Mouse (Mus musculus): ENCODE results near the gene C7. TPM values are rescaled to one million over a fixed set of nuclear protein-coding genes. Genes with fewer than 3 reads are reported as not detected.
A peak's percentile ranks its signal among the peaks of the same experiment; 100 is the strongest.
"Not testable (repeated sequence)": the region's sequence is repeated elsewhere in the genome, so short reads cannot be mapped to it uniquely, and the experiment has no call there.

The C7 gene
- polyA plus RNA-seq, 1 experiment from 2014 or later, result 0.06 TPM

DNA sequence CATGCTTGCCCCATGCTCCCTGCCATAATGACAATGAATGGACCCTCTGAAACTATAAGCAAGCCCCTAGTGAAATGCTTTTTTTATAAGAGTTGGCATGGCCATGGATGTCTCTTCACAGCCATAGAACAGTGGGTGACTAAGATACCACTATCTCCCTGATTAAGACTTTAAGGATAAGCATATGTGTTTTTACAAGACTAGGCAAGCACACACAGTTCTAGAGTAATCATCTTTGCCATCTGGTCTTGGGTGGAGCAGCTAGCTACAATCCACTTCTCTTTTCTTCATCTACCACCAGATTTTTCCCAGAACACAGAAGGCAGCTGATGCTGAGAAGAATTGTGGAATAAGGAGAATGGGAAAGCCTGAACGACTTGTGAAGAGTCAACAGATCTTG, 17.7 kb upstream of the C7 start:
- DNase-seq (ENCODE audit: low spot score), result no peak
- ATAC-seq (ENCODE audit: low FRiP score, low TSS enrichment), result no peak
- no peaks in the 10 kb centered on the region for H3K9me3 ChIP-seq (ENCODE audit: control insufficient read depth, low read length)
- H3K27me3 ChIP-seq (ENCODE audit: control insufficient read depth, insufficient read depth, low read length), result no peaks in the 10 kb centered on the region
- no peak overlapping the region for H3K4me3 ChIP-seq (ENCODE audit: low read depth, low read length)
- 77% methylated on average over 1 of the region's 1 CpGs for WGBS
- H3K4me1 ChIP-seq (replicated peaks; ENCODE audit: control insufficient read depth, insufficient read depth), result no peaks in the 10 kb centered on the region
- H3K36me3 ChIP-seq (ENCODE audit: control insufficient read depth, insufficient read depth, low read length), result no peaks in the 10 kb centered on the region
- TF ChIP-seq CTCF (IDR thresholded peaks at IDR 0.05; ENCODE audit: low read depth) (no peak), EP300 (optimal IDR thresholded peaks at IDR 0.05) (no peak)
- H3K27ac ChIP-seq (replicated peaks), result no peak overlapping the region
- no peak overlapping the region for H3K4me2 ChIP-seq (replicated peaks; ENCODE audit: low read depth)
- no peak overlapping the region for H3K9ac ChIP-seq (ENCODE audit: low read length)

GRCm38 (mm10) chr15:5068801-5069518, 5.4 kb upstream of the C7 start:
- peak; percentile 84 for TF ChIP-seq CTCF (IDR thresholded peaks at IDR 0.05; ENCODE audit: low read depth)
- TF ChIP-seq EP300 (optimal IDR thresholded peaks at IDR 0.05), result no peak
- Histone ChIP-seq H3K9ac (ENCODE audit: low read length) (no peak overlapping the region), H3K27me3 (ENCODE audit: control insufficient read depth, insufficient read depth, low read length) (no peaks in the 10 kb centered on the region), H3K4me1 (replicated peaks; ENCODE audit: control insufficient read depth, insufficient read depth) (no peaks in the 10 kb centered on the region), H3K27ac (replicated peaks) (no peak overlapping the region), H3K4me2 (replicated peaks; ENCODE audit: low read depth) (no peak overlapping the region), H3K4me3 (ENCODE audit: low read depth, low read length) (no peak overlapping the region), H3K36me3 (ENCODE audit: control insufficient read depth, insufficient read depth, low read length) (no peaks in the 10 kb centered on the region), H3K9me3 (ENCODE audit: control insufficient read depth, low read length) (no peaks in the 10 kb centered on the region)
- ATAC-seq (ENCODE audit: low FRiP score, low TSS enrichment) (no peak), DNase-seq (ENCODE audit: low spot score) (peak; percentile 26)
- WGBS, result 52% methylated on average over 15 of the region's 15 CpGs

GRCm38 (mm10) chr15:5045560-5046284, 17.8 kb downstream of the C7 start:
- H3K9me3 ChIP-seq (ENCODE audit: control insufficient read depth, low read length), result no peaks in the 10 kb centered on the region
- no peak for TF ChIP-seq CTCF (IDR thresholded peaks at IDR 0.05; ENCODE audit: low read depth)
- no peak for TF ChIP-seq EP300 (optimal IDR thresholded peaks at IDR 0.05)
- no peak overlapping the region for H3K4me2 ChIP-seq (replicated peaks; ENCODE audit: low read depth)
- ATAC-seq (ENCODE audit: low FRiP score, low TSS enrichment) (no peak), DNase-seq (ENCODE audit: low spot score) (no peak)
- no peaks in the 10 kb centered on the region for H3K27me3 ChIP-seq (ENCODE audit: control insufficient read depth, insufficient read depth, low read length)
- no peak overlapping the region for H3K4me3 ChIP-seq (ENCODE audit: low read depth, low read length)
- H3K4me1 ChIP-seq (replicated peaks; ENCODE audit: control insufficient read depth, insufficient read depth), result no peaks in the 10 kb centered on the region
- H3K36me3 ChIP-seq (ENCODE audit: control insufficient read depth, insufficient read depth, low read length), result no peaks in the 10 kb centered on the region
- no peak overlapping the region for H3K9ac ChIP-seq (ENCODE audit: low read length)
- 27% methylated on average over 11 of the region's 11 CpGs for WGBS
- no peak overlapping the region for H3K27ac ChIP-seq (replicated peaks)

- Histone ChIP-seq H3K27me3 (ENCODE audit: control insufficient read depth, insufficient read depth, low read length) (no peaks in the 10 kb centered on the region), H3K4me3 (ENCODE audit: low read depth, low read length) (no peak overlapping the region), H3K36me3 (ENCODE audit: control insufficient read depth, insufficient read depth, low read length) (no peaks in the 10 kb centered on the region), H3K4me1 (replicated peaks; ENCODE audit: control insufficient read depth, insufficient read depth) (no peaks in the 10 kb centered on the region), H3K9me3 (ENCODE audit: control insufficient read depth, low read length) (no peaks in the 10 kb centered on the region), H3K9ac (ENCODE audit: low read length) (no peak overlapping the region), H3K4me2 (replicated peaks; ENCODE audit: low read depth) (no peak overlapping the region), H3K27ac (replicated peaks) (no peak overlapping the region)
- TF ChIP-seq EP300 (optimal IDR thresholded peaks at IDR 0.05), result no peak
- no peak for TF ChIP-seq CTCF (IDR thresholded peaks at IDR 0.05; ENCODE audit: low read depth)
- ATAC-seq (ENCODE audit: low FRiP score, low TSS enrichment) (no peak), DNase-seq (ENCODE audit: low spot score) (no peak)
- WGBS, result 86% methylated on average over 4 of the region's 4 CpGs
Measured at GRCm38 (mm10) chr15:5029256-5029655, 34.3 kb downstream of the C7 start.

- H3K9ac ChIP-seq (ENCODE audit: low read length); ATAC-seq (ENCODE audit: low FRiP score, low TSS enrichment); H3K4me1 ChIP-seq (replicated peaks; ENCODE audit: control insufficient read depth, insufficient read depth); H3K4me3 ChIP-seq (ENCODE audit: low read depth, low read length); DNase-seq (ENCODE audit: low spot score); H3K27me3 ChIP-seq (ENCODE audit: control insufficient read depth, insufficient read depth, low read length); H3K9me3 ChIP-seq (ENCODE audit: control insufficient read depth, low read length); H3K36me3 ChIP-seq (ENCODE audit: control insufficient read depth, insufficient read depth, low read length); H3K4me2 ChIP-seq (replicated peaks; ENCODE audit: low read depth); H3K27ac ChIP-seq (replicated peaks): not testable (repeated sequence)
- 93% methylated on average over 14 of the region's 14 CpGs for WGBS
Measured at GRCm38 (mm10) chr15:5023479-5024265, 39.9 kb downstream of the C7 start.

Data from stomach, postnatal 0 days (tissue).